Mouse (Mus musculus): ENCODE data around the gene Piwil1.

Piwil1 gene

GRCm38 (mm10) chr5:128702224-128702623, at the start of gene Piwil1:
Gene Piwil1 (plus strand): TSS chr5:128702524.
- no peak for DNase-seq

GRCm38 (mm10) chr5:128656496-128657135, 45.7 kb upstream of the Piwil1 start:
- no peak for DNase-seq

GRCm38 (mm10) chr5:128660101-128660500, 42.2 kb upstream of the Piwil1 start:
- no peak for DNase-seq

- DNase-seq, result no peak
Observed at GRCm38 (mm10) chr5:128662881-128663280, 39.4 kb upstream of the Piwil1 start.

GRCm38 (mm10) chr5:128663976-128664375, 38.3 kb upstream of the Piwil1 start:
- DNase-seq, result no peak

GRCm38 (mm10) chr5:128665045-128665444, 37.3 kb upstream of the Piwil1 start:
- DNase-seq, result no peak

GRCm38 (mm10) chr5:128667303-128667702, 35.0 kb upstream of the Piwil1 start:
- DNase-seq, result no peak

- no peak for DNase-seq
Observed at GRCm38 (mm10) chr5:128674124-128674523, 28.2 kb upstream of the Piwil1 start.

GRCm38 (mm10) chr5:128677373-128677772, 25.0 kb upstream of the Piwil1 start:
- no peak for DNase-seq

GRCm38 (mm10) chr5:128677861-128678260, 24.5 kb upstream of the Piwil1 start:
- no peak for DNase-seq

GRCm38 (mm10) chr5:128681456-128681855, 20.9 kb upstream of the Piwil1 start:
- DNase-seq, result no peak

GRCm38 (mm10) chr5:128684192-128684591, 18.1 kb upstream of the Piwil1 start:
- no peak for DNase-seq

- DNase-seq, result no peak
Observed at GRCm38 (mm10) chr5:128684621-128685020, 17.7 kb upstream of the Piwil1 start.

- no peak for DNase-seq
Observed at GRCm38 (mm10) chr5:128687139-128687538, 15.2 kb upstream of the Piwil1 start.

GRCm38 (mm10) chr5:128694107-128694506, 8.2 kb upstream of the Piwil1 start:
- DNase-seq, result no peak

- DNase-seq, result no peak
Observed at GRCm38 (mm10) chr5:128694611-128695325, 7.6 kb upstream of the Piwil1 start.

GRCm38 (mm10) chr5:128696824-128697223, 5.5 kb upstream of the Piwil1 start:
- no peak for DNase-seq

- DNase-seq, result no peak
Observed at GRCm38 (mm10) chr5:128700716-128701115, 1.6 kb upstream of the Piwil1 start.

GRCm38 (mm10) chr5:128703688-128704087, 1.4 kb downstream of the Piwil1 start:
- no peak for DNase-seq

- no peak for DNase-seq
Observed at GRCm38 (mm10) chr5:128704134-128704904, 2.0 kb downstream of the Piwil1 start.

- DNase-seq, result no peak
Observed at GRCm38 (mm10) chr5:128706467-128706866, 4.1 kb downstream of the Piwil1 start.

- no peak for DNase-seq
Observed at GRCm38 (mm10) chr5:128707271-128707670, 4.9 kb downstream of the Piwil1 start.

- no peak for DNase-seq
Observed at GRCm38 (mm10) chr5:128708929-128709328, 6.6 kb downstream of the Piwil1 start.

- no peak for DNase-seq
Observed at GRCm38 (mm10) chr5:128710596-128710995, 8.3 kb downstream of the Piwil1 start.
